Mouse (Mus musculus) kidney, postnatal 10 days (tissue): Measurements from ENCODE around the gene Pgls.
A peak's percentile ranks its signal among the peaks of the same experiment; 100 is the strongest.

Experiments
- DNase-seq: peaks from one replicate; pipeline ENCODE4 v3.0.0; 2021; ENCODE audit warnings: mixed read lengths

Gene Pgls

GRCm38 (mm10) chr8:71598841-71599240, 6.9 kb downstream of the Pgls start:
- no peak for DNase-seq

GRCm38 (mm10) chr8:71601939-71602665, 10.1 kb downstream of the Pgls start:
- DNase-seq: peak; percentile 33

GRCm38 (mm10) chr8:71602666-71603334, 10.8 kb downstream of the Pgls start:
- peak; percentile 91 for DNase-seq

GRCm38 (mm10) chr8:71604021-71604420, 12.0 kb downstream of the Pgls start:
- no peak for DNase-seq

GRCm38 (mm10) chr8:71610822-71611651, 19.1 kb downstream of the Pgls start, which contains the start of gene Colgalt1:
TSS of gene Colgalt1 (plus strand) at chr8:71610998.
- peak; percentile 98 for DNase-seq

- no peak for DNase-seq
Observed at GRCm38 (mm10) chr8:71612141-71612540, 20.2 kb downstream of the Pgls start.

- DNase-seq: peak; percentile 24
Observed at GRCm38 (mm10) chr8:71613418-71613817, 21.4 kb downstream of the Pgls start.

GRCm38 (mm10) chr8:71619786-71620185, 27.8 kb downstream of the Pgls start:
- DNase-seq: no peak

GRCm38 (mm10) chr8:71625088-71625487, 33.1 kb downstream of the Pgls start:
- no peak for DNase-seq

- no peak for DNase-seq
Observed at GRCm38 (mm10) chr8:71626753-71627152, 34.8 kb downstream of the Pgls start.

GRCm38 (mm10) chr8:71627265-71628099, 35.5 kb downstream of the Pgls start:
- peak; percentile 42 for DNase-seq

- DNase-seq: no peak
Observed at GRCm38 (mm10) chr8:71628396-71629095, 36.6 kb downstream of the Pgls start.

- peak; percentile 97 for DNase-seq
Observed at GRCm38 (mm10) chr8:71629096-71629697, 37.2 kb downstream of the Pgls start.

GRCm38 (mm10) chr8:71629781-71630212, 37.8 kb downstream of the Pgls start:
- peak; percentile 84 for DNase-seq

- DNase-seq: no peak
Observed at GRCm38 (mm10) chr8:71630761-71631160, 38.8 kb downstream of the Pgls start.

- DNase-seq: no peak
Observed at GRCm38 (mm10) chr8:71631897-71632296, 39.9 kb downstream of the Pgls start.

- DNase-seq: peak; percentile 60
Observed at GRCm38 (mm10) chr8:71633164-71633563, 41.2 kb downstream of the Pgls start.

GRCm38 (mm10) chr8:71633981-71634667, 42.1 kb downstream of the Pgls start:
- peak; percentile 69 for DNase-seq

- no peak for DNase-seq
Observed at GRCm38 (mm10) chr8:71637149-71638095, 45.4 kb downstream of the Pgls start.
